Mouse (Mus musculus): ENCODE results near the gene Tie1.

- TF ChIP-seq POLR2A (IDR thresholded peaks at IDR 0.05; ENCODE audit: borderline replicate concordance, insufficient read depth, low read length) (no peak), CTCF (IDR thresholded peaks at IDR 0.05; ENCODE audit: borderline replicate concordance, insufficient read depth, low read depth, low read length) (no peak)
Observed at GRCm38 (mm10) chr4:118500171-118500724, 10.4 kb upstream of the Tie1 start.

All from cerebellum, adult 2 months (tissue).